Mouse (Mus musculus) testis, adult 10 weeks (tissue): Measurements from ENCODE around the gene Ippk. TPM values are rescaled to one million over a fixed set of nuclear protein-coding genes. Genes with fewer than 3 reads are reported as not detected.

Experiments used
- polyA plus RNA-seq: library from polyadenylated mRNA; stranded (reverse); fragments of 350-450 nt; fragmentation: Illumina TruSeq; extraction: RNeasy Lipid Tissue Mini Kit (QIAGEN cat#74804); gene quantifications from one replicate; pipeline ENCODE4 v1.2.3, GENCODE M21; 2014; ENCODE audit warnings: low read depth, low replicate concordance

Ippk gene
- polyA plus RNA-seq, result 8.6 TPM

DNA sequence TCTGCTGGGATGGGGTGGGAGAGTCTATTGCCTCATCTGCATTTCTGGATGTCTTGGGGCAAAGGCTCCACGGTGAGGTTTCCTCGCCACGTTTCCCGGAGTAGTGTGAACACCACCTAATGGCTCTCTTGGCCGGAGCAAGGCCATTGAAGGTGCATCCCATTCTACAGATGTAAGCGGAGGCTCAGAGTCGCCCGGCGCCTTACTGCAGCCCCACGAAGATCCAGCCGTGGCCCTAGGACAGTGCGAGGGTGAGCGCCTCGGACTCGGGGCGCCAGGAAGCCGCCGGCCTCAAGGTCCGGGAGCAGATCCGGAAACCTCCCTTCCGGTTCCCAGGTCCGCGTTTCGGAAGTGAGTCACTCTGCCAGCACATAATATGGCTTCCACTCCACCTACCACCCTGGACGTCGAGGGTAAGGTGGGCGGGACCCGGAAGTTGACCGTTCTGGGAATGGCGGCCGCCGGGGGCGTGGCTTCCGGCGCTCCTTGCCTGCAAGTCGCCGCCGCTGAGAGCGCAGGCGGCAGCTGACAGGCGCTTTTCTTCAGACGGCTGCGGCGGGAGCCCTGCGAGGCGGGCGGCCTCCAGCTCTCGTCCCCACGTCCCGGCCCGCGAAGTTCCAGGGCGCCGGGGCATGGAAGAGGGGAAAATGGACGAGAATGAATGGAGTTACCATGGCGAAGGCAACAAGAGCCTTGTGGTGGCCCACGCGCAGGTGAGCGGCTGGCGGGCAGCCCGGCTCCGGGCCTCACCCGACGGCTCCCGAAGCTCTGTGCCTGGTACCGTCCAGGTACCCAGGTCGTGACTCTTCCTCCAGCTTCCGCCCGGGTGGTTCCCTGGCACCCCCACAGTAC, at the start of gene Ippk:
Ippk (plus strand) TSS at position 496 of the 852 bp plus-strand sequence.

DNA sequence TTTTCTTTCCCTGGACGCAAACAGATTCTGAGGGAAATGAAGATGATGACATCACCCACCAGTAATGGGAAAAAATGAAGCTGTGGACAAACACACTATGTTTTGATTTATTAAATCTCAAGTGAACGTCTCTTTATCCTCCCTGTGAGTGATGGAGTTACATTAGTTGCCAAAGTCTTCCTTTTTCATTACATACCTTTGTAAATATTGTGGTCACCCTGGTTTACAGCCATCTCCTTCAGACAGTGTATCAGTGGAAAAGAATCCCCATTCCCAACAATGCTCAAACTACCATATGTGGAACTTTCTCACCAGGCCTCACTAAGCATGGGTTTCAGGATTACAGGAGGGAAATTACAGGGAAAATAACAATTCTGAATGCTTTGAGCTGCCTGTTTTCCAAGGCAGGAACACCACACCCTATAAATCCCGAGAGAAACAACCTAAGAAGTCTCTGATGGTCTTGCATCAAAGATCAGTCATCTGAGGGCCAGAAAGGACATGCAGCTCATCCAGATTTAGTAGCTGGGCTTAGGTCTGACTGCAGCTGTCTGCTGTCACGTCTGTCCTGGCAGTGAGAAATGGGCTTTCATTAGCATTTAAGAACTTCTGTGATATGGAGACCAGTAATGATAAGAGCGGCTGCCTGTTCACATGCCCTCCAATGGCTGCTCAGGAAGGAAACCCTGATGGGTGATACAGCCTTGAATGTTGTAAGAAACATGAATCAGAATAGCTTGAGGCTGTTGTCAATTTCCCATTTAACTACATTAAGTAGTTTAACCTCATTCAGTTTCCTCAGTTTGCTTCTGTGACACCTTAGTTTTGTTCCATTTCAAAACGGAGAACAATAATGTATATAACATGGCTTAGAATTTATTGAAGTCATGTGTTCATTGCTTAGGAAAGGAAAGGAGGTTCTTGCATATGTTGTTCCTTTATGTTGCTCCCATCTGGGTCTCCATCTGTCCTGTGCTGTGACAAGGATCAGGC, 71.6 kb downstream of the Ippk start, which contains the start of gene Tes3-ps:
Tes3-ps (plus strand) TSS at position 943 of the 993 bp plus-strand sequence.

GRCm38 (mm10) chr13:49504510-49504909, 83.5 kb downstream of the Ippk start, which contains the start of gene Ecm2:
Ecm2 (plus strand) TSS chr13:49504810.

Other genes starting within 250 kb of the Ippk start
- not detected for gene Ninj1, start 233.8 kb upstream of the Ippk start, polyA plus RNA-seq
- 0.36 TPM for gene Card19, start 205.2 kb upstream of the Ippk start, polyA plus RNA-seq
- 6.5 TPM for gene Susd3, start 172.5 kb upstream of the Ippk start, polyA plus RNA-seq
- gene Fgd3, start 100.9 kb upstream of the Ippk start, polyA plus RNA-seq, result 0.25 TPM
- gene Bicd2, start 79.7 kb upstream of the Ippk start, polyA plus RNA-seq, result 7.8 TPM
- gene Tes3-ps, start 72.1 kb downstream of the Ippk start, polyA plus RNA-seq, result 5.6 TPM
- gene Ecm2, start 83.6 kb downstream of the Ippk start, polyA plus RNA-seq, result 7.2 TPM
- gene Aspn, start 123.2 kb downstream of the Ippk start, polyA plus RNA-seq, result 4.7 TPM
- gene Omd, start 161.2 kb downstream of the Ippk start, polyA plus RNA-seq, result 6.4 TPM
- gene Ogn, start 186.8 kb downstream of the Ippk start, polyA plus RNA-seq, result 47.0 TPM
- 122 TPM for gene Cenpp, start 231.5 kb downstream of the Ippk start, polyA plus RNA-seq
- 448 TPM for gene Nol8, start 231.8 kb downstream of the Ippk start, polyA plus RNA-seq